Mouse (Mus musculus) heart, embryonic 13.5 days (tissue): ENCODE measurements at regions not wholly inside any gene's neighbourhood (a gene's known extent, or its start where the extent isn't known, plus 50 kb on each side); places are given as distances from the start of the nearest gene placed in this dataset.
"Not testable (repeated sequence)": the region's sequence is repeated elsewhere in the genome, so short reads cannot be mapped to it uniquely, and the experiment has no call there.

Experiments
- ATAC-seq: fragments of 200-750 bp; cut with Nextera tagmentation; 2 replicates; pipeline ENCODE4 v1.8.0; 2017; ENCODE audit warnings: moderate TSS enrichment; ENCODE audit not compliant: insufficient number of reproducible peaks, low FRiP score, low TSS enrichment; ENCODE audit errors: extremely low read depth
- H3K27ac ChIP-seq: fragments of 300-500 bp; sonication (generic); replicated peaks from 2 replicates; pipeline ENCODE4 v1.5.1; 2015; ENCODE audit warnings: moderate library complexity, mild to moderate bottlenecking, inconsistent platforms
- H3K27me3 ChIP-seq: fragments of 300-500 bp; sonication (generic); replicated peaks from 2 replicates; pipeline ENCODE4 v1.6.1; 2015; ENCODE audit warnings: mild to moderate bottlenecking, inconsistent platforms
- H3K36me3 ChIP-seq: fragments of 300-500 bp; sonication (generic); 2 replicates; pipeline ENCODE4 v1.6.1; 2015; ENCODE audit warnings: mild to moderate bottlenecking, inconsistent platforms
- H3K4me1 ChIP-seq: fragments of 300-500 bp; sonication (generic); 2 replicates; pipeline ENCODE4 v1.6.1; 2015; ENCODE audit warnings: inconsistent platforms
- H3K4me2 ChIP-seq: fragments of 300-500 bp; sonication (generic); 2 replicates; pipeline ENCODE4 v1.6.1; 2015; ENCODE audit warnings: inconsistent platforms, mild to moderate bottlenecking, moderate library complexity
- H3K4me3 ChIP-seq: fragments of 300-500 bp; sonication (generic); 2 replicates; pipeline ENCODE4 v1.5.1; 2015; ENCODE audit warnings: moderate library complexity, mild to moderate bottlenecking, inconsistent platforms
- H3K9ac ChIP-seq: fragments of 300-500 bp; sonication (generic); 2 replicates; pipeline ENCODE4 v1.6.1; 2015; ENCODE audit warnings: inconsistent platforms, mild to moderate bottlenecking, moderate library complexity
- H3K9me3 ChIP-seq: fragments of 300-500 bp; sonication (generic); 2 replicates; pipeline ENCODE4 v1.6.1; 2016; ENCODE audit warnings: inconsistent platforms
- WGBS: fragments of 180-500 bp; shearing (Covaris S2); methylation state at CpG from one replicate; pipeline ENCODE4 v1.1.7; 2015; ENCODE audit warnings: mixed read lengths; 5-methylcytosine and 5-hydroxymethylcytosine counted together

- H3K36me3 ChIP-seq, result no peaks in the 10 kb centered on the region
- H3K27ac ChIP-seq, result no peak overlapping the region
- no peak overlapping the region for H3K4me2 ChIP-seq
- H3K4me1 ChIP-seq, result no peaks in the 10 kb centered on the region
- no peaks in the 10 kb centered on the region for H3K27me3 ChIP-seq
- H3K4me3 ChIP-seq, result no peak overlapping the region
- no peak overlapping the region for H3K9ac ChIP-seq
- 47% methylated on average over 2 of the region's 2 CpGs for WGBS
- no peak for ATAC-seq
- H3K9me3 ChIP-seq, result no peaks in the 10 kb centered on the region
Measured at GRCm38 (mm10) chr13:5060462-5060861, 451.5 kb upstream of the Akr1e1 start.

- WGBS, result 81% methylated on average over 5 of the region's 5 CpGs
- H3K36me3 ChIP-seq, result no peaks in the 10 kb centered on the region
- no peak overlapping the region for H3K27ac ChIP-seq
- H3K4me2 ChIP-seq, result no peak overlapping the region
- no peaks in the 10 kb centered on the region for H3K9me3 ChIP-seq
- no peak for ATAC-seq
- H3K27me3 ChIP-seq, result no peaks in the 10 kb centered on the region
- H3K4me1 ChIP-seq, result 0 out of 2 replicates have a peak, but pooled peaks cover 3% of the 10 kb centered on the region
- H3K9ac ChIP-seq, result no peak overlapping the region
- no peak overlapping the region for H3K4me3 ChIP-seq
Measured at GRCm38 (mm10) chr13:5107454-5107853, 498.5 kb upstream of the Akr1e1 start.

- Histone ChIP-seq H3K4me1 (no peaks in the 10 kb centered on the region), H3K9ac (no peak overlapping the region), H3K36me3 (no peaks in the 10 kb centered on the region), H3K9me3 (no peaks in the 10 kb centered on the region), H3K27ac (no peak overlapping the region), H3K4me3 (no peak overlapping the region), H3K4me2 (no peak overlapping the region), H3K27me3 (no peaks in the 10 kb centered on the region)
- no peak for ATAC-seq
- 86% methylated on average over 3 of the region's 3 CpGs for WGBS
Measured at GRCm38 (mm10) chr13:5154911-5155310, 545.9 kb upstream of the Akr1e1 start.

- no peak for ATAC-seq
- H3K9ac ChIP-seq, result no peak overlapping the region
Measured at GRCm38 (mm10) chr13:5159765-5160684, 551.1 kb upstream of the Akr1e1 start.

GRCm38 (mm10) chr13:5166716-5167115 lies 557.7 kb upstream of the Akr1e1 start:
- WGBS, result 66% methylated on average over 2 of the region's 2 CpGs
- no peak for ATAC-seq
- Histone ChIP-seq H3K27ac (no peak overlapping the region), H3K27me3 (no peaks in the 10 kb centered on the region), H3K9ac (no peak overlapping the region), H3K4me2 (no peak overlapping the region), H3K4me3 (no peak overlapping the region), H3K9me3 (no peaks in the 10 kb centered on the region), H3K4me1 (no peaks in the 10 kb centered on the region), H3K36me3 (no peaks in the 10 kb centered on the region)

More at GRCm38 (mm10) chr13:5159765-5160684, 551.1 kb upstream of the Akr1e1 start:
- no peaks in the 10 kb centered on the region for H3K9me3 ChIP-seq
- no peaks in the 10 kb centered on the region for H3K36me3 ChIP-seq
- H3K27me3 ChIP-seq, result no peaks in the 10 kb centered on the region
- no peak overlapping the region for H3K4me2 ChIP-seq
- H3K4me1 ChIP-seq, result no peaks in the 10 kb centered on the region
- no peak overlapping the region for H3K27ac ChIP-seq
- no peak overlapping the region for H3K4me3 ChIP-seq
- 68% methylated on average over 5 of the region's 5 CpGs for WGBS

- Histone ChIP-seq H3K4me2 (no peak overlapping the region), H3K27ac (no peak overlapping the region), H3K4me3 (no peak overlapping the region), H3K9me3 (0 out of 2 replicates have a peak, but pooled peaks cover 5% of the 10 kb centered on the region), H3K9ac (no peak overlapping the region), H3K4me1 (no peaks in the 10 kb centered on the region), H3K27me3 (no peaks in the 10 kb centered on the region), H3K36me3 (no peaks in the 10 kb centered on the region)
- WGBS, result 90% methylated on average over 4 of the region's 4 CpGs
- ATAC-seq, result no peak
Measured at GRCm38 (mm10) chr13:5178996-5179395, 570.0 kb upstream of the Akr1e1 start.

- Histone ChIP-seq H3K9ac (no peak overlapping the region), H3K4me2 (no peak overlapping the region), H3K27me3 (no peaks in the 10 kb centered on the region), H3K4me3 (no peak overlapping the region), H3K36me3 (no peaks in the 10 kb centered on the region), H3K9me3 (0 out of 2 replicates have a peak, but pooled peaks cover 5% of the 10 kb centered on the region), H3K27ac (no peak overlapping the region), H3K4me1 (no peaks in the 10 kb centered on the region)
- 63% methylated on average over 2 of the region's 2 CpGs for WGBS
- ATAC-seq, result no peak
Measured at GRCm38 (mm10) chr13:5179552-5179951, 570.6 kb upstream of the Akr1e1 start.

- not testable (repeated sequence) for H3K36me3 ChIP-seq, H3K4me3 ChIP-seq, ATAC-seq, H3K4me1 ChIP-seq, H3K27me3 ChIP-seq, H3K9ac ChIP-seq, H3K4me2 ChIP-seq, H3K27ac ChIP-seq, H3K9me3 ChIP-seq
- WGBS, result 46% methylated on average over 1 of the region's 1 CpGs
Measured at GRCm38 (mm10) chr13:5185237-5185800, 576.3 kb upstream of the Akr1e1 start.

- H3K27me3 ChIP-seq, result no peaks in the 10 kb centered on the region
- no peak overlapping the region for H3K9ac ChIP-seq
- 0 out of 2 replicates have a peak, but pooled peaks cover 1% of the 10 kb centered on the region for H3K9me3 ChIP-seq
- H3K4me2 ChIP-seq, result no peak overlapping the region
- H3K27ac ChIP-seq, result no peak overlapping the region
- WGBS, result 69% methylated on average over 1 of the region's 1 CpGs
- no peaks in the 10 kb centered on the region for H3K4me1 ChIP-seq
- no peaks in the 10 kb centered on the region for H3K36me3 ChIP-seq
- no peak for ATAC-seq
- no peak overlapping the region for H3K4me3 ChIP-seq
Measured at GRCm38 (mm10) chr13:5202736-5203135, 593.8 kb upstream of the Akr1e1 start.

GRCm38 (mm10) chr13:5204143-5204542 lies 595.2 kb upstream of the Akr1e1 start:
- H3K4me2 ChIP-seq, result no peak overlapping the region
- H3K4me3 ChIP-seq, result no peak overlapping the region
- H3K9ac ChIP-seq, result no peak overlapping the region
- H3K36me3 ChIP-seq, result no peaks in the 10 kb centered on the region
- no peak for ATAC-seq
- WGBS, result 41% methylated on average over 2 of the region's 2 CpGs
- no peak overlapping the region for H3K27ac ChIP-seq
- H3K27me3 ChIP-seq, result no peaks in the 10 kb centered on the region
- no peaks in the 10 kb centered on the region for H3K9me3 ChIP-seq
- H3K4me1 ChIP-seq, result no peaks in the 10 kb centered on the region

GRCm38 (mm10) chr13:5211659-5212058 lies 602.7 kb upstream of the Akr1e1 start:
- Histone ChIP-seq H3K9ac (no peak overlapping the region), H3K9me3 (no peaks in the 10 kb centered on the region), H3K4me1 (no peaks in the 10 kb centered on the region), H3K4me3 (no peak overlapping the region), H3K36me3 (no peaks in the 10 kb centered on the region), H3K27ac (no peak overlapping the region), H3K27me3 (no peaks in the 10 kb centered on the region), H3K4me2 (no peak overlapping the region)
- 78% methylated on average over 1 of the region's 1 CpGs for WGBS
- ATAC-seq, result no peak
